Mouse (Mus musculus): ENCODE results near the gene Tmem43. TPM values are rescaled to one million over a fixed set of nuclear protein-coding genes. Genes with fewer than 3 reads are reported as not detected.

Gene Tmem43
- 38.3 TPM for polyA plus RNA-seq (2017; shearing (Covaris generic))

GRCm38 (mm10) chr6:91472868-91473804 lies at the start of gene Tmem43, which contains the start of gene Chchd4:
TSS of gene Tmem43 (plus strand) at chr6:91473703.
TSS of gene Chchd4 (minus strand) at chr6:91473546.

GRCm38 (mm10) chr6:91515545-91516449 lies 42.3 kb downstream of the Tmem43 start, which contains the start of the genes Xpc and Lsm3:
TSS of gene Xpc (minus strand) at chr6:91515888.
TSS of gene Lsm3 (plus strand) at chr6:91515928.

Other genes with a start within 250 kb of the Tmem43 start
- 0.12 TPM for gene Wnt7a, start 62.3 kb upstream of the Tmem43 start, polyA plus RNA-seq (2017; shearing (Covaris generic))
- gene Chchd4, start 157 bp upstream of the Tmem43 start, polyA plus RNA-seq (2017; shearing (Covaris generic)), result 13.1 TPM
- 14.3 TPM for gene Xpc, start 42.2 kb downstream of the Tmem43 start, polyA plus RNA-seq (2017; shearing (Covaris generic))
- gene Lsm3, start 42.2 kb downstream of the Tmem43 start, polyA plus RNA-seq (2017; shearing (Covaris generic)), result 119 TPM
- 70.7 TPM for gene Slc6a6, start 210.3 kb downstream of the Tmem43 start, polyA plus RNA-seq (2017; shearing (Covaris generic))

Measured in effector memory CD4-positive, alpha-beta T cell, adult 7 months (primary cell).